Mouse (Mus musculus) gonadal fat pad, adult 2 months (tissue): ENCODE measurements around the gene A430005L14Rik. TPM values are rescaled to one million over a fixed set of nuclear protein-coding genes. Genes with fewer than 3 reads are reported as not detected.
A peak's percentile ranks its signal among the peaks of the same experiment; 100 is the strongest.
"Not testable (repeated sequence)": the region's sequence is repeated elsewhere in the genome, so short reads cannot be mapped to it uniquely, and the experiment has no call there.

Experiments
- DNase-seq: peaks from one replicate; pipeline ENCODE4 v3.0.0-alpha.2; 2012; ENCODE audit warnings: low read depth
- polyA plus RNA-seq: library from polyadenylated mRNA; depleted of rRNA; stranded (reverse); fragments of >200 nt; gene quantifications from 2 replicates; pipeline ENCODE4 v1.2.3, GENCODE M21; 2012; rRNA removed

Gene A430005L14Rik
- polyA plus RNA-seq, result 24.5 and 28.6 TPM in 2 replicates

DNA sequence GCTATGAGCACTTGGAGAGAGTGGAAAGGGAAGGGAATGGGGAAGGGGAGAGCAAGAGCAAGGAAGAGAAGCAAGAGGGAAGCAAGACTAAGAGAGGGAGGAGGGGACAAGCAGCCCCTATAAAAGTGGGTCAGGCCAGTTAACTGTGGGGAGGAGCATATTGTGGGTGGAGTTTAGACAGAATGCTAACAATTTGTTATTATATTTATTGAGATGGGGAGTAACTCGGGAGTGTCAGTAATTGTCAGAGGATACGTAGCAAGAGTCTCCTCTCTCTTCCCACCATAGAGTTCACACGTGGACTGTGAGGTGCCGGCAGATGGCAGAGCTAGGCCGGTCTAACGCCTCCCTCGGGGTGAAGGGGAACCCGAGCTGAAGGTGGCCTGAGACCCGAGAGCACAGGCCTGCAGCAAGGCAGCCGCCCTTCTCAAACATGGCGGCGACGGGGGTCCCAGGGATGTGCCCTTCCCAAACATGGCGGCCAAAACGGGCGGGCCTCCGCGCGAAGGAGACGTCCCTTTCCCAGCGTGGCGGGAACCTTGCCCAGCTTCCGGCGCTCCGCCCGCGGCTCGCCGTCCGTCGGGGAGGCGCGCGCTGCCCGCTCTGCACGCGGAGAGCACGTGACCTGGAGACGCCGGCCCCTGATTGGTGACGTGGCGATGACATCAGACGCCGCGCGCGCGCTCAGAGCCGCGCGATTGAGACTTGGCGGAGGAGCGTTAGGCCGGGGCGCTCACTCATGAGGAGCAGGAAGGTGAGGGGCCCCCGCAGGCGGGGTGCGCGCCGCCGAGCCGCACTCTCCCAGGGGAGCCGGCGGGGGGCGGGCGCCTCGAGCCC lies at the start of gene A430005L14Rik:
Gene A430005L14Rik (plus strand): TSS at position 669 of the 837 bp plus-strand sequence.
- DNase-seq, result peak; percentile 44

GRCm38 (mm10) chr4:153907573-153907972 lies 49.5 kb upstream of the A430005L14Rik start:
- no peak for DNase-seq

- DNase-seq, result no peak
Observed at GRCm38 (mm10) chr4:153913635-153914034, 43.4 kb upstream of the A430005L14Rik start.

GRCm38 (mm10) chr4:153917773-153918500 lies 39.1 kb upstream of the A430005L14Rik start:
- DNase-seq, result no peak

- DNase-seq, result no peak
Observed at GRCm38 (mm10) chr4:153920517-153921233, 36.4 kb upstream of the A430005L14Rik start.

GRCm38 (mm10) chr4:153922090-153922489 lies 34.9 kb upstream of the A430005L14Rik start:
- DNase-seq, result not testable (repeated sequence)

DNA sequence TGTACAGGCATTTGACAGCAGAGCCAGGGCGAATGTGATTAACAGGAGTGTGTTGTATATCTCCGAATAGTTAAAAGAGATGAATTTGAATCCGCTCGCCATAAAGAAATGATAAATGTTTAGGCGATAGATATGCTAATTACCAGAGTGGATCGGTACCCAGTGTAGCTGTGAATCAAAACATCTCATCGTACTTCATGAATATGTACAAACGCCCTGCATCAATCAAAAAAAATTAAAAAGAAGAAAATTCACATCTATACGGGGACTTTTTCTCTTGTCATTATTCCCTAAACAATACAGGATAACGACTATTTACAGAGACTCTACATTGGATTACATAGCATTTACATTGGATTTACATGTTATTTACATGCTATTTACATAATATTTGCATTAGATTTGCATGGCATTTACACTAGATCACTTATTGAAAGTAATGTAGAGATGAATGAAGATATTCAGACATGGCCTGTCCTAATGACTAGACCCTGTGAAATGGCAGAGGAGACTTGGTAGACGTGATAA lies 28.2 kb upstream of the A430005L14Rik start:
- no peak for DNase-seq

- no peak for DNase-seq
Observed at GRCm38 (mm10) chr4:153929425-153929824, 27.6 kb upstream of the A430005L14Rik start.

DNA sequence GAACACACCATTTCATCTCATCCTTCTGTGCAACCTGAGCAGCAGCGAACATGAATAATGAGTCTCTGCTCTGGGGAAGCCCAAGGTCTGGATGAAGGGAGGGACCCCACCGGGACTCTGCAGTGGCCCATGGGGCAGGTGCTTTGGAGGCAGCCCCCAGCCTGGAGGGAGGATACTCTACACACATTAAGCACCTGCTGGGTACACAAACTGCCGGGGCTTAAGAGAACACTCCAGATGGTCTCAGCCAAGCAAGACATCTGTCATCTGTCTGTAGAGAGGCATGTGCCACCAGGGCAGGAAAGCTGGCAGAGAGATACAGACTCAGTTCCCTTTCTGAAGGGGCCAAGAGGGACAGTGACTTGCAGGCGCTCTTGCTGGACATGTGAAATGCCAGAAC lies 27.1 kb upstream of the A430005L14Rik start:
- no peak for DNase-seq

DNA sequence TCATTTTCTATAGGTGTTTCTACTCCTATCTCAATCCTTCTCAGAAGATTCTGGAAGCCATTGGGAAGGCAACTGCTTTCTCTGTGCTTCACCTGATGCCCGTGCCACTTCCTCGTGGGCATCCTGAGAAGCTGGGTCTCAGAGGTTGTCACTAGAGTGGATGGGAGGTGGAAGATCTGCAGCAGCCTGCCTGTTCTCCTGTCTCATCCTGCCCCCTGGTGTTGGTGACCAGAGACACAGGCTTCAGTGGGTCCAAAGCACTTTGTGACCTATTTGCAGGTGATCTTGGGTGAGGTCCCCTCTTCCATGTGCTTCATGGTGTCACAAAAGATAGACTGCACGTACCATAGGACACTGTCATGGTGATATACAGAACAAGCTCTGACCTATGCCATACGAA lies 13.8 kb upstream of the A430005L14Rik start:
- no peak for DNase-seq

- DNase-seq, result no peak
Observed at GRCm38 (mm10) chr4:153944261-153944660, 12.8 kb upstream of the A430005L14Rik start.

GRCm38 (mm10) chr4:153945741-153946140 lies 11.3 kb upstream of the A430005L14Rik start:
- DNase-seq, result no peak

DNA sequence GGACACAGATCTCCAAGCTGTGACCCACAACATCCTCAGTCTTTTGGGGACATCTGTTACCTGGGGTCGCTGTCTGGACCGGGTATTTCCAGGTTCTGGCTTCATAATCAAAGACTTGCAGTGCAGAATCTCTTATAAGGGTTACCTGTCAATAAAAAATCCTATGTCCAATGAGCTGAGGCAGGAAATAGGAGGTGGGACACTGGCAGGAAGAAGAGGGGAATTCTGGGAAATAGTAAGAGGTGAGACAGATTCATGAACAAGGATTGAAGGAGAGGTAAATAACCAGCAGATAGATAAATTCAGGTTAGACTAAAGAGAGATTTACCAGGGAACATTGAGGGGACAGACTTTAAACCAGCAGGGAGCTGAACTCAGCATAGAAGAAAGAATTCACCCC lies 6.7 kb upstream of the A430005L14Rik start:
- DNase-seq, result no peak

DNA sequence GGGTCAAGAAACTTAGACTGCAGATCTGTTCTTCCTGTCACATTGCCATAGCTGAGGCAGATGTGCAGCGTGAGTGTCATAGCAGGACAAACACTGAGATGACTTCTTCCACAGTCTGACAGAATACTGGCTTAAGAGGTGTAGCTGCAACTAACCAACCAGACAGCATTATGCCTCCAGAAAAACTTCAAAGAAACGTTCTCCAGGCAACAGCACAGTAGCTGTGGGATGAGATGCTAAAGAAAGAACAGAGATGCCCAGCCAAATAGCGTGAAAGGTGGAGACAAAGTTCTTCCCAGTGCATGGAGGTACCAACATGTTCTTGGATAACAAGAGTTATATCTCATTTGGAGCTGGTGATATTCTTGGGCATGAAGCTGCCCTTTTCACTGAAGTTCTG lies 5.9 kb upstream of the A430005L14Rik start:
- DNase-seq, result no peak

DNA sequence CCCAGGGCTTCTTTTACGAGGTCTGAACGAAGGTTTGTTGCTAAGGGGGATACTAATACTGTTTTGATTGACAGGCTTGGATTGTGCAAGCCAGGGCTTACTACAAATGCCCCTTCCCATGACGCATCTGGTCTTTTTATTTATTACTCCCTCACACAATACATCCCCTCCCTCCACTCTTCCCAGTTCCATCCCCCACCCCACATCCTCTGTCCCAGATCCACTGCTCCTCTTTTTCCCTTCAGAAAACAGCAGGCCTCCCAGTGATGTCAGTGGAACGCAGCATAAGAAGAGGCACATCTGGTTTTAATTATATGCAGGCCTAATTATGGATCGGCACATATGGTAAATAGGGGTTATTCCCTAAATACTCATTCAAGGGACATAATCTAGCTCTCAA lies 5.3 kb upstream of the A430005L14Rik start:
- DNase-seq, result no peak

- no peak for DNase-seq
Observed at GRCm38 (mm10) chr4:153955651-153956050, 1.4 kb upstream of the A430005L14Rik start.

DNA sequence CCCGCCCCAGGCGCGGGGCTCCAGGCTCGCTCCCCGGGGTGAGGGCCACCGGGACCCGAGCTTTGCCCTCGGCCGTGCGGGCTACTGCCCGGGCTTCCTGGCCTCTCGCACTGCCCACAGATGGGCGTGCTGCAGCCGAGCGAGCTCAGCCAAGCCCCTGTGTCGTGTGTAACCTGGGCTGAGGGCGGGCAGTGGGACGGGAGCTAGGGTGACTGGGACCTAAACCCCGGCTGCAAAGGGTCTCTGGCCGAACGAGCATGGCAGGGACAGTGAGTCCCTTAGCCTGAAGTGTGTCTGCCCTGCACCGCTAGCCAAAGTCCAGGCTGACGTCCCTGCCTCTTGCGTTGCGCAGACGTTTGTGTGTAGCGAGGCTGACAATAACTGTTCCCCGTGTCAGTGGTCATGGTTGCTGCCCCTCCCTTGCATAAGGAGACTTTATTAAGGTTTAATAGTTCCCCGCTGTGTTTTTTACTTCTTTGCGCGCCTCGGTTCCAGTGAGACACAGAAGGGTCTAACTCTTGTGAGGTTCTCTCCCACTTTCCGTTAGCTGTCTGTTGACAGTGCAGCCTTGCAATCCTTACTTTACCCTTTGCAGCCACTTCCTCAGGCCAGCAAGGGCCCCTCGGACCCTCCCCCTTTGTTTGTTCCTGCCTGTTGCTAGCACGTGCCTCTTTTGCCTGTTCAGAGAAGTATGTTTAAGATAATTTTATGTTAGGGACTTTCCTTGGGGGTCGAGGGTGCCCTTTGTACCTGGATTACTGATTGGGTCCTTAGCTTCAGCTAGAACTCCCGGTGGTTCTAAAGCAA lies 610 bp downstream of the A430005L14Rik start:
- no peak for DNase-seq

DNA sequence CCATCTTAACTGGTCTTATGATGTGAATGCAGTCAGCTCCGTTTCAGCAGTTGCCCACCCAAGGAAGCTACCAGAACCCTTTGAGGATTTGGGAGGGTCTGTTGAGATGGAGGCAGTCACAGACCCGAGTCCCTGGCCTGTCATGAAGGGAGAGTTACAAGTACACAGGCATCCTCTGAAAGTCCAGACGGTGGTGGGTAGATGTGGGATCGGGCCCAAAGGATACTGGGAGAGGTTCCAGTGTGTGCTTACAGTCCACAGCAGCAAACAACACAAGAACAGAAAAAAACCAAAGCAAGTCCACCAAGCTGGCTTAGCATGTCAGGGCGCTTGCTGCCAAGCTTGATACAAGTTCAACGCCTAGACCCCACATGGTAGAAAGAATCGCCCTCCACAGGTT lies 5.6 kb downstream of the A430005L14Rik start:
- no peak for DNase-seq

- DNase-seq, result no peak
Observed at GRCm38 (mm10) chr4:153966651-153967050, 9.6 kb downstream of the A430005L14Rik start.

DNA sequence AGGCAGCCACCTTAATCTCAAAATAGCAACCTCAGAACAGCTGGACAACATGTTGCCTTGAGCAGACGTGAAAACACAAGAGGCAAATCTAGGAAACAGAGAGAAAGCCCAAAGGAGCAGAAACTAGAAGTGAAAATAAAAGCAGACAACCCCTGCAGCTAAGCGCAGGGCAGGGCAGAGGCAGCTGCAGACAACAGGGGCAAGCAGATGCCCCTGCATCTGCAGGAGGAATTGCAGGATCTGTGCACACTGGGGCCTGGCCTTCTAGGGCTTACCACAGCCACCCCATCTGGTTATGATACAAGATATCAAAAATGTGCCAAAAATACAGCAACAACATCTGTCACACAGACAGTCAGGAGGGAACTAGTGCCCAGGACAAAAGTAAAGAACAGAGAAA lies 10.5 kb downstream of the A430005L14Rik start:
- DNase-seq, result no peak

DNA sequence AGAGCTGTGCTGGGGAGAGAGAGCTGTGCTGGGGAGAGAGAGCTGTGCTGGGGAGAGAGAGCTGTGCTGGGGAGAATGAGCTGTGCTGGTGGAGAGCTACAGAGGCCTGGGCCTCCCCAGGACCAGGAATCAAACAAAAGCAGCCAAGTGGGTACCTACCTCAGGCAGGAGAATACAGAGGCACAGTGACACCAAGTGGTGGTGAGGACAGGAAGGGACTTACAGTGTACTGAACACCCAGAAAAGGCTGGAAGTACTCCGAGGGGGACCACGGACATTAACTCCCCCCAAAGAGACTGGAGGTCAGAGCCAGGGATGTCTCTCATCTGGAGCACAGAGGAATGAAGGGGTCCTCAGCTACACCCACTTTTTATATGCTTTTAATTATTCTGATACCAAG lies 11.0 kb downstream of the A430005L14Rik start:
- no peak for DNase-seq
